Mouse (Mus musculus): Measurements from ENCODE around the gene Cd19.
A peak's percentile ranks its signal among the peaks of the same experiment; 100 is the strongest.

The Cd19 gene

DNA sequence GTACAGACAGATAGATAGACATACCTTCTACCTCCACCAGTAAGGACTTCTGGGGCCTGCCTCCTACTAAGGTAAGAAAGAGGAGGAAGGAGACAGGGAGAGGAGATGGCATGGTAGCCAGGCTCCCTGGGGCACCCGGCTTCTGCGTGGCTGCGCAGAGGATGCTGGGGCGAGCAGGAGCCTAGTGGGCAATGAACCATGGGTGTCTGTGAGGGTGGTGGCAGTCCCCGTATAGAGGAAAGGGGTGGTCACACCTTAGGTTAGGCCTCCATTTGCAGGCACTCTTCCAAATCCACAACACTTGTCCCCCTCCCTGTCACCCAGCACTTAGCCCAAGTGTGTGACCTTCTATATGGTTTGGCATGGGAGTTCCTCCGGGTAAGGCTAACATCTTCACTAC, at the start of gene Cd19:
Gene Cd19 (minus strand): TSS at position 165 of the 400 bp plus-strand sequence.
- no peak for DNase-seq (ENCODE audit: extremely low spot score)

DNA sequence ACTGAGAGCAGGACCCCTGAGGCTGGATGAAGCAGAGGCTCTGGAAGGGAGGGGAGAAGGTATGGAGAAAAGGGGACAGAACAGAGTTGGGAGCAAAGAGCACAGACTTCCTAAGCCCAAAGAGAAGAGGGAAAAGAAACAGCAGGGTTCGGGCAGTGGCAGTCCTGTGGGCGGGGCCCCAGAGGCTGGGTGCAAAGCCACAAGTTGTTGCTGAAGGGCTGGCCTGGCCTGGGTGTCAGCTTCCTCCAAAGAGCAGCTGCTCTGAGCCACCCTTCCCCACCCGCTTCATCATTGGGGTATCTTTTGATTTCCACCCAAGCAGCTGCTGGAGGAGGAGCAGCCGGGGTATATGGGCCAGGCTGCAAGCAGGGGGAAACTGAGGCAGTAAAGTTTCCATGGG, 49.4 kb upstream of the Cd19 start:
- DNase-seq (ENCODE audit: extremely low spot score), result no peak

DNA sequence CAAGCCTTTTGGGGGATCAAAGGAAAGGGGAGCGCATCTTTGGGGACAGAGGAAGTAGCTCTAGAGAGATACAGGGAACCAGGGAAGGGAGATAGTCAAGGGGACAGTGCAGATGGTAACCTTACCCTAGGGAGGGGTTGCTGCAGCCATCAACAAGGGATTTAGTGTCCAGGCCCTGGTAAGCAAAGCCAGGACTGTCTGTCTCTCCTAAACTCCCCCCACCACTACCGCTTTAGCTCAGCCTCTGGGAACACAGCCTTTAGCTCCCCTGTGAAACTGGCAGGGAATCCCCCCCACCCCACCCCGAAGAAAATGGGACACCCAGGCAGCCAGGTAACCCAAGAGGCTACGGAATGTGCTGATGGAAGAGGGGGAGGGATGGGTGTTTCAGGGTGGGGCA, 48.9 kb upstream of the Cd19 start:
- DNase-seq (ENCODE audit: extremely low spot score), result no peak

DNA sequence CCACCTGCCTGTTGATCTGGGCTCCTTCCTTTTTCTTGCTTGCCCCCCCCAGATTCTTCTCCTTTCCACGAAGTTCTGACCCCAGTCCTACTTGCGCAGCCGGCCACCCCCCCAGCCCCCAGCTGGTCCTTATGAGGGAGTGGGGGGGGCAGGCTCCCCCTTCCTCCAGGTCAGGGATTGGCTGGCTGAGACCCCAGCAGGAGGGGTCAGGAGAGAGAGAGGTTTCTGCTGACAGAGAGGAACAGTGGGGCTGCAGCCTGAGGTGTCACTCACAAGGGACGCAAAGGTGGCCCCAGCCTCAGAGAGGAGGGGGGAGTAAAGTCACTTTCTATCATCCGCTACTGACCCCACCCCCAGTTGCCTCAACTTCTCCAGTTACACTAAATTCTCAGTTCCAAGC, 48.3 kb upstream of the Cd19 start, which contains the start of gene Atp2a1:
Gene Atp2a1 (minus strand): TSS at position 105 of the 400 bp plus-strand sequence.
- DNase-seq (ENCODE audit: extremely low spot score), result no peak

DNA sequence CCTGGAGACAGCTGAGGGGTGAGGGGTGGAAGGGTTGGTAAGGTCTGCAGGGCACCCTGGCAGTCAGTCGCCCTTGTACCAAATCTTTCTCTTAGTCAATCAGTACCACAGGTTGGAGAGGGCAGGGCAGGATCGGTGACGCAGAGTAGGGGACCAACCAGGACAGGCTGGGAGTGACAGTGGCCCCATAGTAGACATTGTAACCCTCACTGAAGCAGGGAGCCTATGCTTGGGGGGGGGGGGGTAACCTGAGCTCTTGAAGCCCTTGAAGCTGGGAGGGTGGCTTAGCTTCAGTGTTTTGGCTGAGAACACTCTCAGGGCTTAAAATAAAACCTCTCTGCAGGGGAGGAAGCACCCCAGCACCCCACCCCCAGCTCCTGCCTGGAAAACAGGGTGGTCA, 46.9 kb upstream of the Cd19 start:
- no peak for DNase-seq (ENCODE audit: extremely low spot score)

DNA sequence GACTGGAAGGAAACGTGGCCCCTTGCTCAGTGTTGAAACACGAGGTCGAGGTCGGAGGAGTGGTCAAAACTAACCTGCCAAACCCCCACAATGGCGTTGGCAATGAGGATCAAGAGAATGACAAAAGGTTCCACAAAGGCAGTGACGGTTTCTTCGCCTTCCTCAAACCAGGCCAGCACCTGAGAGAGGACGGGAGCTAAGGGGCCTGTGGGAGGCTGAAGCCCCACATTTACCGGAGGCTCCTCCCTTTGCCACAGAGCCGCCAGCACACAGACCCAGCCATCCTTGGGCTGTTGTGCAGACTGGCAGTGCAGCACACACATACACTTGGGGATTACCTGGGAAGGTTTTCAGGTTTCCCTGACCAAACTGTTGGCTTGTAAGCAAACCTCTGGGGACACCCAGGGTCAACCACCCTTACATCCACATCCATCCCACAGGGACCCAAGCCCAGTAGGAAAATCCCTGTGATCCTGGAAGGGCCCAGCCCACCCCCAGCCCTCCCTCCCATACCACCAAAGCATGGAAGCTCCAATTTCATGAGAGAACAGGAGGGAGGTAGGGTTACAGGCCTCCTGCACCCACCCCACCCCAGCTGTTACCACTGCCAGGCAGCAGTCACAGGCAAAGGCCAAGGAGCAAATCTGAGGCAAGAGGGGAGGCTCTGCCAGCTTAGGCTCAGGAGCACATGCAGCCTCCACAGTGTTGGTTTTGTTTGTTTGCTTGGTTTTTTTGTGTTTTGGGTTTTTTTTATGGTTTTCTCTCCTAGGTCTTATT, 46.1 kb upstream of the Cd19 start:
- no peak for DNase-seq (ENCODE audit: extremely low spot score)

DNA sequence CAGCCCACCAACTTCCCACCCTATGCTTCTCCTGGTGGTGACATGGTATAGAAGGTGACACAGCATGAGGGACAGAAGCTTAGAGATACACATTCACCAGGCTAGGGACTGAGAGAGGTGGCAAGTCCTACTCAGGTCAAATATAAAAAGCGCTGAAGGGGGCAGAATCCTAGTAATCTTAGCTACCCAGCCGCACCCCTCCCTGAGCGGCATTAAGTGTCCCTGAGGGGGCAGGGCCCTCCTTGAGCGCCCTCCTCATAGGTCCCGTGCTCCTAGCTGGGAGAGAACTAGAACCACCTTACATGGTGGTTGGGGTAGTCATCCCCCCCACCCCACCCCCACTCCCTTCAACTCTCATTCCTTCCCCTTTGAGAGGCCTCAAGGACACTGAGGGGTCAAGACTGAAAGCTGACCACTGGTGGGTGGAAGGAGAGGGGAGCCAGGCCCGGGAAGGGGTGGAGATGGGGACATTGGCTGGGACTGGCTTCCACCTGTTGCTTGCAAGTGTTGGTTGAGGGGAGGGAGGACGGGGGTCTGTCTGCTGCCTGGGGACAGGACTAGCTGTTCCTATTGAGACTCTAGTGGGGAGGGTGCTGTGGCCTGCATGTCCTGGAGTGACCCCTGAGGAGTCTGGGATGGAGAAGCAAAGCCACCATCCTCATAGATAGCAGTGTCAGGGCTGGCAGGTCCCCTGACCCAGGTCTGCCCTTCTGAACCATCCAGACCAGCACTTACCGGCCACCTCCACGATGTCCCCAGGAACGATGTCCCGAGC, 44.3 kb upstream of the Cd19 start:
- no peak for DNase-seq (ENCODE audit: extremely low spot score)

DNA sequence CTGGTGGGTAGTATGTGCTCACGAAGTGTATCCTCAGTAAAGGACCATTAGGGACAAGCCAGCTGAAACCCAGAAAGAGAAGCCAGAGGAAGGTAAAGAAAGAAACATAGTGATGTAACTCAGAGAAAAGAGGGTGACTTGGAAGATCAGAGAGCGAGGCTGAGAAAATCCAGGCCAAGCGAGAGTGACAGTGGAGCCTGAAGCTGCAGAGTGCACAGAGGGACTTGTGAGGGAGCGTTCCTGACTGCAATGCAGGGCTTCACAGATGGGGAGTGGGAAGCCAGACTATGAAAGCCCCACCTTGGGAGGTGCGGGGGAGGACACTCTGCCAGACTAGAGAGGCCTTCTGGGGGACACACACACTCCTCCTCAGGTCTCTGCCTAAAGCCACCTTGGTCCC, 43.5 kb upstream of the Cd19 start:
- no peak for DNase-seq (ENCODE audit: extremely low spot score)

DNA sequence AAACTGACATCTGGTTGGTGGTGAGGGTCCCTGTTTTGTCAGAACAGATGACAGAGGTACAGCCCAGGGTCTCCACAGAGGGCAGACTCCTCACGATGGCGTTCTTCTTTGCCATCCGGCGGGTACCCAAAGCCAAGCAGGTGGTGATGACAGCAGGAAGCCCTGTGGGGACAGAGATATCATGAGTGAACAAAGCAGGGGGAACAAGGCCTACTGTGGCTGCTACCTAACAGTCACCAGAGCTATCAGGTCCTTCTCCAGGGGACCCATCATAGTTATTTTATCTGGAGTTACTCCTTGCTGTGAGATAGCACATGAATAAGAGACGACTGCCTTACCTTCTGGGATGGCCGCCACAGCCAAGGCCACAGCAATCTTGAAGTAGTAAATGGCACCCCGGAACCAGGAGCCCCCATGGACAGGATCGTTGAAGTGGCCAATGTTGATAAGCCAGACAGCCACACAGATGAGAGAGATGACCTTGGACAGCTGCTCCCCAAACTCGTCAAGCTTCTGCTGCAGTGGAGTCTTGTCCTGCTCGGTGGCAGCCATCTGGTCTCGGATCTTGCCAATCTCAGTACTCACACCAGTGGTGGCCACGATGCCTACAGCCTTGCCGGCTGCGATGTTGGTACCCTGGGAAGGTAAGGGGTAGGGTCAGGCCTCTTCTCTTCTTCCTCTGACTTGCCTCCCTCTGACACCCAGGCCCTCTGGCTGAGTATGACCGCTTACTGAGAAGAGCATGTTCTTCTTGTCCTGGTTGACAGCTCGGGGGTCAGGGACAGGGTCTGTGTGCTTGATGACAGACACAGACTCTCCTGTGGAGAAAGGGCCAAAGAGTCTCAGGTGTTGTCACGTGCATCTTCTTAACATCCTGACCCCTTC, 41.9 kb upstream of the Cd19 start:
- DNase-seq (ENCODE audit: extremely low spot score), result no peak

DNA sequence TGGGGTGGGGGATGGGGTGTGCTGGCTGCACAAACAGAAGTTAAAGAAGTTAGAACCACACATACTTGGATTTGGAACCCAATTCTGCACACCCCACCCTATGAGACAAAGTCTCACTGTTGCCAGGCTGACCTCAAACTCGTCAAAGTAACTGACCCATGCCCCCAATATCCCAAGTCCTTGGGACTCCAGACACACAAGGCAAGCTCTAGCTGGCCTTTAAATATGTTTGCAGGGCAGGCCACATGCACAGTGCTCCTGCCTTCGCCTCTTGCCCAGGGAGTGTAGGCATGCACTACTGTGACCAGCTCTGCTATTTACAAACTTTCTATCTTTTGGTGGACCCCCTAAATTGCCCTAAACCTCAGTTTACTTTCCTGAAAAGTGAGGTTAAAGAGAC, 40.6 kb upstream of the Cd19 start:
- DNase-seq (ENCODE audit: extremely low spot score), result no peak

DNA sequence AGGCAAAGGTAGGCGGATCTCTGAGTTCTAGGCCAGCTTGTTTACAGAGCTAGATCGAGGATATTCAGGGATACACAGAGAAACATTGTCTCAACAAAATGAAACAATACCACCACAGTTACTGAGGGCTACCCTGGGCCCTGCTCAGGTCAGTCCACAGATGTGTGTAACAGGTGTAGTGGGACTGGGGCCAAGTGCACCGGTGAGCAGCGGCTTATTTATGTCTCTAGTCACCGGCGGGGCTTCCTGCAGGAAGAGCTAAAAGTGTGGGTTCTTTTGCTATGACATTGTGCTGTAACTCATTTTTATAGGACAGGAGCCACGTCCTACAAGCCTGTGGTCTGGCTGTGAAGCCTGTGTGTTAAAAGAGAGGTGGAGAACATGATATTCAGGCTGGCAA, 39.2 kb upstream of the Cd19 start:
- DNase-seq (ENCODE audit: extremely low spot score), result no peak

DNA sequence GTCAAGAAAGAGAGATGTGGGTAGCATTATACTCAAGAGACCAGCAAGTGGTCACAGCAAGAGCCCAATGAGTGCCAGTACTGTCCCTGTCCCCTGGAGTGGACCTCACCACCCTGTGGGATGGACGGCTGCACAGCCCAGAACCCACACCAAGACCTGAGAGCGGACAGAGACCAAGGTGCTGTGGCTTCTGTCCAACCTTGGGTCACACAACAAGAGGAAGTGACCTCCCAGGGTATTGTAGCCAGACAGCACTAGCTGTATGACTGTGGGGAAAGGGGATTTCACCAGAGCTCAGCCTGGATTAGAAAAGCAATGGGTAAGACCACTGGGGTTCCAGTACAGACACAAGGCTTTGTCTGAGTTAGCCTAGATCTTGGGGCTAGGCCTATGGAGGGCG, 37.6 kb upstream of the Cd19 start:
- DNase-seq (ENCODE audit: extremely low spot score), result no peak

DNA sequence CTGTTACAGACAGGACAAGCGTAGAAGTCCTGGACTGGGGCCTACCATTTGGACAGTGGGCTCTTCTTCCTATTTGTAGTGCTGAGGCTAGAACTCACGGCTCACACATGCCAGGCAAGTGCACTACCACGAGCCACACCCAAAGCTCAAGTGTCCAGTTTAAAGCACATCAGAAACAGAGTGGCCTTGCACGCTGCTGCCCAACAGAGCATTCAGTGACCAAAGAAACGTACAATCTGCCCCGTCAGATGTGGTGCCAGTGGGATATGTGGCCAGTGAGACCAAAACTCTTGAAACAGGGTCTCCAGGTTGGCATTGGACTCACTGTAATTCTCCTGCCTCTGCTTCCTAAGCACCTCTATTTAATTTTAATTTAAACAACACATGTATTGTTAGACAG, 36.0 kb upstream of the Cd19 start:
- no peak for DNase-seq (ENCODE audit: extremely low spot score)

DNA sequence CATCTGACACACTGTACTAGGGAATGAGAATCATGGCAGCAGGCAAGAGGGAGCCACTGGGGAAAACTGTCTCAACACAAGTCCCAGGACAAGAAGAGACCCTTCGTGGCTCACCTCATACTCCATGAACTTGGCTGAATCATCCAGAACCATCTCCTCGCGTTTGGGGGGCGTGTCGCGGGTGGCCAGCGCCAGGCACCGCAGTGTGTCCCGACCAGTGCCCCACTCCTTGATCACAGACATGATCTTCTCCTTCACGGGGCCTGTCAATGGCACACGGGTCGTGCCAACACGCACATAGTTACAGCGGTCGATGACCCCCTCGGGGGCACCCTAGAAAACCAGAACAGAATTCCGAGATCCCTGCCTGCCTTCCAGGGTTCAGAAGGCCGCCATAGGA, 35.3 kb upstream of the Cd19 start:
- DNase-seq (ENCODE audit: extremely low spot score), result no peak

DNA sequence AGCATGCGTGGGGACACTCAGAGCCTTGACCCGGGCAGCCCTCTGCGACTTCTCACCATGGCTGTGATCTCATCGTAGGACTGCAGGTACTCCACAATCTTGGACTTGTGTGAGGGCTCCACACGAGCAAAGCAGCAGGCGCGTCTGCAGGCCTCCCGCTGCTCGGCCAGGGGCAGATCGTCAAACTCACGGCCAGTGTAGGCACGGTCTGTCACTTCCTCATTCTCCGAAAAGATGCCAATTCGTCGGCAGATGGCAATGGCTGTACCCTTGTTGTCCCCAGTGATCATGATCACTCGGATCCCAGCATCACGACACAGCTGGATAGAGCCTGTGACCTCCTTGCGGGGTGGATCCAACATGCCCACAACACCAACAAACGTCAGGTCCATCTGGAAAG, 33.8 kb upstream of the Cd19 start:
- no peak for DNase-seq (ENCODE audit: extremely low spot score)

DNA sequence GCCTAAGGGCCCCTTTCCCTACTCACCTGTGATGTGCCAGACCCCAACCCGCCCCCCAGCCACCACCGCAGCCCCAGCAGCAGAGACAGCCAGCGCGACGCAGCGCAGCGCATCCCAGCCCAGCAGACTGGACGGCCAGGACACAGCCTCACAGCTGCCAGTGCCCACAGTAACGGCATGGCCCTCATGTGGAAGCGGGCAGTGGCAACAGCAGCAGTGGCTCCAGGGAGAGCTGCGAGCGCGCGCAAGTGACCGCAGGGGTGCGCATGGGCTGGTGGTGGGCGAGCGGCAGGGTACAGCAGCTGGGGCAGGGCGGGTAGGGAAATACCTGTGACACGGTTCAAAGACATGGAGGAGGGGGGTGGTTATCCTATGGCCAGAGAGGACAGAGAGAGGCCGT, 31.5 kb upstream of the Cd19 start:
- no peak for DNase-seq (ENCODE audit: extremely low spot score)

DNA sequence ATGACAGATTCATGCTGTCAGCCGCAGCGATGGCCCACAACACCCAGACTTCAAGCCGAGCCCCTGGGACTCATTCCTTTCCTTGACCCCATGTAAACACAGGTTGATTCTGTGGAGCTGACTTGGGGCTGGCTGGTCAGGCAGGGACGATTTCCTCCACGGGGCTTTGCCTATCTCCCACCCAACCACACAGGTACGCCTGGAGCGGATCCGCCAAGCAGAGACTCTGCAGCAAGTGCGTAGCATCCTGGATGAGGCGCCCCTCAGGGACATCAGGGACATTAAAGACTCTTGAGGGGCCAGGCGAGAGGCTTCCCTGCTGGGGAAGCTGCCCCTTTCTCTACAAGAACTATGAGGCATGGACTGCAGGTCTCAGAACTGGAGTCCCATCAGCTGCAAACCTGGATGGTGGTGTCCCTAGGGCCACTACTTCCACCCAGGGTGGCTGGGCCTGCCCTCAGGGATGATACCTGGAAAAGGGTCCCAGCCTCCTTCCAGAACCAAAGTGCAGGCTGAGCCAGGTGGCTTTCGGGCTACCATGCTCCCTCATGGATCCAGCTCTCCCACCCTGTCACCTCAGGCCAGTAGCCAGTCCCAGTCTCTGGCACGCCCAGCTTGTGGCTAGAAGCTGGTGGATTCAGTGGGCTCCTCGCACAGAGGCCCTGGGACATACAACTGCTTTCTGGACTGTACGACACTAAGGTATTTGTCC, 30.6 kb upstream of the Cd19 start:
- no peak for DNase-seq (ENCODE audit: extremely low spot score)

DNA sequence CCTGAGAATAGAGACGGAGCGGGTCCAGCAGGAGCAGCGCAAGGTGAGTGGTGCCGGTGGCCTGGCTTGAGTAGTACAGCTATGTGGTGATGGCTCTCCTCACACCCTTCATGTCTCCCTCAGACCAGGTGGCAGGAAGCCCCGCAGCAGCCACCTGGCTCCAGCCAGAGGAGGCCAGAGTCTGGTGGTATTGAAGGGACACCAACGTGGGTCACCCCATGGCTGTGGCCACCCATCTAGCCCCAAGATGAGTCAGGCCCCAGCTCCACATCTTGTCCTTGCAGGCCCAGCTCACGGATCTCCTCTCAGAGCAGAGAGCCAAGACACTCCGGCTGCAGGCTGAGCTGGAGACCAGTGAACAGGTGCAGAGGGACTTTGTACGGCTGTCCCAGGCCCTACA, 29.8 kb upstream of the Cd19 start:
- no peak for DNase-seq (ENCODE audit: extremely low spot score)

DNA sequence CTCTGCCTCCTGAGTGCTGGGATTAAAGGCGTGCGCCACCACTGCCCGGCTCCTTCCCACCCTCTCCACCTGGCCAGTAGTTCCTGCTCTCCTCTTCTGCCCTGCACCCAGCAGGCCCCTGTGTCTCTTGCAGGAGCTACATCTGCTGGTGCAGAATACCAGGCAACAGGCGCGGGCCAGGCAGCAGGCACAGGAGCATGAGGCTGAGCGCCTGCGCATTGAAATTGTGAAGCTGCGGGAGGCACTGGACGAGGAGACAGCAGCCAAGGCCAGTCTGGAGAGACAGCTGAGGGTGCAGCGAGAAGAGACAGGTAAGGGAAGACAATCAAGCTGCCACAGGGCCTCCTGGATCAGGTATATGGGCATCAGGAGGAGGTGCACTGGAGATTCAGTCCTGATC, 29.3 kb upstream of the Cd19 start:
- no peak for DNase-seq (ENCODE audit: extremely low spot score)

DNA sequence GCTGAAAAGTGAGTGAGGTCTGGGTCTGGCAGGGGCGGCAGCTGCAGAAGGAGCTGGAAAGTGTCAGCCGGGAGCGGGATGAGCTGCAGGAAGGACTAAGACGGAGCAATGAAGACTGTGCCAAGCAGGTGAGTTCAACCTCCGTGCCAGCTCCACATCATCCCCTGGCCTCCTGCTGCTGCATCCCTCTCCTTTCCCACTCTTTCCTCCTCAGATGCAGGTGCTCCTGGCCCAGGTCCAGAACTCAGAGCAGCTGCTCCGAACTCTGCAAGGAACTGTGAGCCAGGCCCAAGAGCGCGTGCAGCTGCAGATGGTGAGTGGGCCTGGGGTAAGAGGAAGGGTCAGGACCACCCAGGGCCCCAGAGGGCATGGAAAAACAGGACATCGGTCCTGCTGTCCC, 25.4 kb upstream of the Cd19 start:
- no peak for DNase-seq (ENCODE audit: extremely low spot score)

DNA sequence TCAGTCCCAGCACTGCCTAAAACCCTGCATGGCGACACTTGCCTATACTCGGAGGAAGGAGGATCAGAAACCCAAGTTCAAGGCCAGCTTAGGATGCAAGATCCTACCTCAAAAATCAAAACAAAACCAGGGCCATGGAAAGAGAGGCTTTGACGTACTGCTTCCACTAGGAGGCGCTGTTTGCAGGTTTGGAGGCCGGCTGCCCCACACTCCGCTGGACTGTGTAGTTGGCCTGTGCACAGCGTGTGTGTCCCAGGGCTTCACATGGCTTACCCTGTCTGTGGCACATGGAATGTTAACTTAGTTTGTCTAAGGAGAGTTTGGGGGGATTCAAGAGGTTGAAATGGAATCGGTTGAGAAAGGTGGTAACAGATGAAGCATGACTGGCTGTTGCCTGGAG, 22.2 kb upstream of the Cd19 start:
- DNase-seq (ENCODE audit: extremely low spot score), result peak; percentile 63

DNA sequence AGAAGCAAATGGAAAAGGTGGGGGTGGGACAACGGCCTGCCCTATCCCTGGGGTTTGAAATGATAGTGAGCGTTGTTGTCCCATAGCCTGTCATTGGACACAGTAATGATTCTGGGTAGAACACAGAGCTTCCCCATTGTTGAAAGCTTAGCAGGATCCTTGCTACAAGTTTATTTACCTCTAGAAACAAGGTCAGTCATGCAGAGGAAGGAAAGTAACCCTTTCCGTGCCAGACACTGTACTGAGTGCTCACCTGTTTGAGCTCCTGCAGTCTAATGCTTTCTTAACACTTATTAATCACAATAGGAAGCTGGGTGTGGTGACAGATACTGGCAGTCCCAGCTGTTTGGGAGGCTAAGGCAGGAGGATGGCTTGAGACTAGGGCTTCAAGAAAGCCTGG, 21.1 kb upstream of the Cd19 start:
- DNase-seq (ENCODE audit: extremely low spot score), result no peak

All from embryo, embryonic 9.5 days (tissue).